Mouse (Mus musculus) testis, postnatal 14 days (tissue): ENCODE measurements around the gene 4933424G06Rik.

ENCODE experiments used
- DNase-seq: peaks from one replicate; pipeline ENCODE4 v3.0.0; 2021; ENCODE audit warnings: low spot score

Gene 4933424G06Rik

GRCm38 (mm10) chr1:36769951-36770350 lies 60.0 kb downstream of the 4933424G06Rik start:
- DNase-seq, result no peak

DNA sequence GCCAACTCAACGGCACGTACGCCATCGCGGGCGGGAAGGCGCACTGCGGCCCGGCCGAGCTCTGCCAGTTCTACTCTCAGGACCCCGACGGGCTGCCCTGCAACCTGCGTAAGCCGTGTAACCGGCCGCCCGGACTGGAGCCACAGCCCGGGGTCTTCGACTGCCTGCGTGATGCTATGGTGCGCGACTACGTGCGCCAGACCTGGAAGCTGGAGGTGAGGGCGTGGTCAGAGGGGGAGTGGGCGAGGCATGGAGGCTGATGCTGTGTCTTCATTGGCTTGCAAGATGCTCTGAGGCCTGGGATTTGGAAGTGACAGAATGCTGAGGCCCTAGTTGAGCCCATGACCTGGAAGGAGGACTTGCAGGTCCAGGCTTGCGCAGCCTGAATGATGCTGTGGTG lies 61.0 kb downstream of the 4933424G06Rik start:
- peak; percentile 57 for DNase-seq

- no peak for DNase-seq
These were observed 62.4 kb downstream of the 4933424G06Rik start for GRCm38 (mm10) chr1:36772198-36772934.

DNA sequence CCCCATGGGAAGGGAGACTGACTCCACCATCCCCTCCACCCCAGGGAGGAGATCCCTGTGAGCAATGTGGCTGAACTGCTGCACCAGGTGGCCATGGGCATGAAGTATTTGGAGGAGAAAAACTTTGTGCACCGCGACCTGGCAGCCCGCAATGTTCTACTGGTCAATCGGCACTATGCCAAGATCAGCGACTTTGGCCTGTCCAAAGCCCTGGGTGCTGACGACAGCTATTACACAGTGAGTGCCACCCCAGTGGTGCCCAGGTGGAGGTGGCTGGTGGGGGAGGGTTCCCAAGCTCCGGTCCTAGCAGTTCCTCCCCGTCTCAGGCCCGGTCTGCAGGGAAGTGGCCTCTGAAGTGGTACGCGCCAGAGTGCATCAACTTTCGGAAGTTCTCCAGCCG lies 70.8 kb downstream of the 4933424G06Rik start:
- DNase-seq, result no peak

DNA sequence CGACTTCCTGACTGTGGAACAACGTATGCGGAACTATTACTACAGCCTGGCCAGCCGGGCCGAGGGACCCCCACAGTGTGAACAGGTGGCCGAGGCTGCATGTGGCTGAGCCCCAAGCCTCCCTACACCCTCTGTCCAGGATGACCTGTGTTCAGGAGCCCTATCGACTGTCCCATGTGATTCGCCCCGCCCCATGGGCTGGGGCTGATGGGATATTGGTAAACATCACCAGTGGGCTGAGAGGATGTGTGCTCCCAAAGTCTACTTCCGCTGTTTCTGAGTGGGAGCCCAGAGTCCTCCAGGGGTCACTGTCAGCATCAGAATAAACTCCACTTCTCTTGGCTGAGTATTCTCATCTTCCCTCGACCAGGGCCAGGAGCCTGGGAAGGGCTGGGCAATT lies 72.5 kb downstream of the 4933424G06Rik start:
- DNase-seq, result no peak

- DNase-seq, result peak; percentile 76
These were observed 74.6 kb downstream of the 4933424G06Rik start for GRCm38 (mm10) chr1:36784365-36785134.

DNA sequence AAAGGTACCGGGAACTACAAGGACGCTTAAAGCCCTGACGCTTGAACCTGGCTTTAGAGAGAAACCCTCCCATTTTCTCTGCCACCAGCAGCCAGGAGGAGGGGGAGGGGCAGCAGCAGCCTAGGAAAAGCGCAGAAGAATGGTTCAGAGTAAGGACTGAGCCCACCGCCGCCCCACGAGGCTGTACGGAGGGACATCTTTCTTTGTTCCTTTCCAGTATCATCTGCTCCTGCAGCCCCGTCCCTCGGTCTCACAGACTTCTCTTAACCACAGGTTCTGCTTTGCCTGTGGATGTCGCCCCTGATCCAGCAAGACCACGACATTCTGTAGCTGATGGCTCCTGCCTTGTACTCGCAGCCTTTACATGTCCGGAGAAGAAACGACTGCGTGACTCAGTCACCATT lies 75.3 kb downstream of the 4933424G06Rik start:
- no peak for DNase-seq

GRCm38 (mm10) chr1:36786377-36786776 lies 76.4 kb downstream of the 4933424G06Rik start:
- peak; percentile 51 for DNase-seq

GRCm38 (mm10) chr1:36789416-36789815 lies 79.5 kb downstream of the 4933424G06Rik start:
- no peak for DNase-seq

- no peak for DNase-seq
These were observed 86.8 kb downstream of the 4933424G06Rik start for GRCm38 (mm10) chr1:36796711-36797110.

- DNase-seq, result no peak
These were observed 87.5 kb downstream of the 4933424G06Rik start for GRCm38 (mm10) chr1:36797481-36797880.

- no peak for DNase-seq
These were observed 90.5 kb downstream of the 4933424G06Rik start for GRCm38 (mm10) chr1:36800379-36801011.

- no peak for DNase-seq
These were observed 94.3 kb downstream of the 4933424G06Rik start for GRCm38 (mm10) chr1:36804259-36804658.

- DNase-seq, result no peak
These were observed 94.9 kb downstream of the 4933424G06Rik start for GRCm38 (mm10) chr1:36804833-36805232.

- no peak for DNase-seq
These were observed 96.4 kb downstream of the 4933424G06Rik start for GRCm38 (mm10) chr1:36806181-36806905.

DNA sequence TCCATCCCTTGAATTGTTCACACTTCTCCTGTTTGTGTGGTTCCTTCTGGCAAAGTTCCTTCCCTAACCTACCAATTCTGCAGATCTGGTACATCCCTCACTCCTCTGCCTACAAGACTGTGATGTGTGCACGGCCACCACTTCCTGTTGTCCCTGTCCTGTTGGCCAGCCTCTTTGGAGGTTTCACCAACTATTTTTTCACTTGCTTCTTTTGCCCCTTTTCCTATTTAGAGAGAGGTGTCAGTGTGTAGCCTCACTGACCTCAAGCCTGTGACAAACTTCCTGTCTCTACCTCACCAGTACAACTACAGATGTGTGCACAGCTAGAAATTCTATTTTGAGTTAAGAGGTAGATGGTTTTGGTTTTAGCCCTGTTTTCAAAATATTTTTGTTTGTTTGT lies 97.1 kb downstream of the 4933424G06Rik start:
- DNase-seq, result no peak
